Mouse (Mus musculus) lung, postnatal 4 days (tissue): Measurements from ENCODE around the gene Asap2.

Experiments used
- DNase-seq, 2 experiments: peaks; one replicate each; pipeline ENCODE4 v3.0.0; 2021

The Asap2 gene

GRCm38 (mm10) chr12:21133972-21134859 lies 144.0 kb downstream of the Asap2 start:
- DNase-seq, result no peak

GRCm38 (mm10) chr12:21135651-21136461 lies 145.6 kb downstream of the Asap2 start:
- DNase-seq, result peak; percentile 29 to 58

GRCm38 (mm10) chr12:21136462-21136751 lies 146.1 kb downstream of the Asap2 start:
- no peak for DNase-seq

- DNase-seq, result peak; percentile 51 to 58
These were observed 149.3 kb downstream of the Asap2 start for GRCm38 (mm10) chr12:21139560-21139959.

- no peak for DNase-seq
These were observed 149.9 kb downstream of the Asap2 start for GRCm38 (mm10) chr12:21140153-21140552.

GRCm38 (mm10) chr12:21140741-21141308 lies 150.6 kb downstream of the Asap2 start:
- DNase-seq, result no peak

- DNase-seq, result no peak
These were observed 151.5 kb downstream of the Asap2 start for GRCm38 (mm10) chr12:21141691-21142300.

- no peak for DNase-seq
These were observed 152.4 kb downstream of the Asap2 start for GRCm38 (mm10) chr12:21142489-21143254.

- no peak for DNase-seq
These were observed 154.3 kb downstream of the Asap2 start for GRCm38 (mm10) chr12:21144602-21145001.

GRCm38 (mm10) chr12:21145050-21145449 lies 154.8 kb downstream of the Asap2 start:
- peak in 1 of 2 experiments; percentile 53 for DNase-seq

- no peak for DNase-seq
These were observed 156.6 kb downstream of the Asap2 start for GRCm38 (mm10) chr12:21146826-21147225.

- no peak for DNase-seq
These were observed 163.0 kb downstream of the Asap2 start for GRCm38 (mm10) chr12:21153279-21153707.

- peak; percentile 34 to 70 for DNase-seq
These were observed 164.8 kb downstream of the Asap2 start for GRCm38 (mm10) chr12:21155062-21155461.

GRCm38 (mm10) chr12:21159304-21159703 lies 169.0 kb downstream of the Asap2 start:
- DNase-seq, result peak; percentile 21 to 41

GRCm38 (mm10) chr12:21160327-21160828 lies 170.1 kb downstream of the Asap2 start:
- peak in 1 of 2 experiments; percentile 21 for DNase-seq

- DNase-seq, result no peak
These were observed 171.6 kb downstream of the Asap2 start for GRCm38 (mm10) chr12:21161841-21162240.

- no peak for DNase-seq
These were observed 173.4 kb downstream of the Asap2 start for GRCm38 (mm10) chr12:21163706-21164105.

GRCm38 (mm10) chr12:21164251-21164650 lies 174.0 kb downstream of the Asap2 start:
- peak in 1 of 2 experiments; percentile 27 for DNase-seq

- no peak for DNase-seq
These were observed 174.9 kb downstream of the Asap2 start for GRCm38 (mm10) chr12:21165157-21165556.

GRCm38 (mm10) chr12:21165891-21166342 lies 175.7 kb downstream of the Asap2 start:
- DNase-seq, result peak in 1 of 2 experiments; percentile 39

- peak in 1 of 2 experiments; percentile 10 for DNase-seq
These were observed 176.8 kb downstream of the Asap2 start for GRCm38 (mm10) chr12:21166884-21167575.
